Mouse (Mus musculus) brain, embryonic 14.5 days (tissue): ENCODE measurements at regions not wholly inside any gene's neighbourhood (a gene's known extent, or its start where the extent isn't known, plus 50 kb on each side); places are given as distances from the start of the nearest gene placed in this dataset.

ENCODE experiments used
- DNase-seq: peaks from one replicate; pipeline ENCODE4 v3.0.0-alpha.2; 2011; ENCODE audit warnings: low read depth
- CTCF ChIP-seq: fragments of 200-500 bp; IDR thresholded peaks from 2 replicates; pipeline ENCODE4 v1.5.1; 2012; ENCODE audit warnings: inconsistent platforms, mild to moderate bottlenecking, moderate library complexity, borderline replicate concordance; ENCODE audit not compliant: insufficient read depth, insufficient read length; ENCODE audit errors: extremely low read depth
- POLR2A ChIP-seq: fragments of 200-500 bp; IDR thresholded peaks from 2 replicates; pipeline ENCODE4 v1.6.1; 2012; ENCODE audit warnings: mild to moderate bottlenecking, inconsistent platforms, borderline replicate concordance; ENCODE audit not compliant: poor library complexity, insufficient read depth, insufficient read length, severe bottlenecking; ENCODE audit errors: extremely low read depth

DNA sequence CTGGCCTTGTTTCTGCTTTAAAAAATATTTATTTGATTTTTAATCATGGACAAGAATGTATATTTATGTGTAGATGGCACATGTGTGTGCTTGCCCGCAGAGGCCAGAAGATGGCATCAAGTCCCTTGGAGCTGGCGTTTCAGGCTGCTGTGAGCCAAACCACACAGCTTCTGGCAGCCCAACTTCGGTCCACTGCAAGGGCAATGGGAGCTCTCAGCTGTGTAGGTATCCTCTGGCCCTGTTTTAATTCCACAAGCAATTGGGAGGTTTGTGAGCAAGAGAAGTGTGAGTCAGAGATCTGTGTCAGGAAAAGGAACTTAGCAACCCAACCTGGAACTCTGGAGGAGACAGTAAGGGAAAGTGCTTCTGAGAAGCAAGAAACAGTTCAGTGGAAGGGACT is 125.3 kb upstream of the Dnajc19 start:
- DNase-seq, result no peak
- TF ChIP-seq POLR2A, result no peak
- no peak for TF ChIP-seq CTCF

DNA sequence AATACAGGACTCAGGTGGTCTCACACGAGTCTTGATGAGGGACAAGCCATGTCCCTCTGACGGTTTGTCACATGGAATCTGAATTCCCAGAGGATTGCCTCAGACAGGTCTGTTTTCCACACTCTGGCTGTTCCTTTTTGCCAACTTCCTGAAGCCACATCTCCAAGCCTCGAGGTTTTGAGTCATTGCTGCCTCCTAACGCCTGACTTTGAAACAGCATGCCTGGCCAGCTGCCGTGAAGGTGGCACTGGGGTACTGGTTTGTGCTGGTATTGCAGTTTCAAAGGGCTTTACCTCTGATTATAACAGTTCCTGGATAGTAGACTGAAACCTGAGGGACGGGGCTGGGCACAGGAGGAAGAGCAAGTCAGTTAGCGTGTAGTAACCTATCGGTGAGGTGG is 117.1 kb upstream of the Dnajc19 start:
- TF ChIP-seq CTCF (peak; percentile 67), POLR2A (no peak)
- DNase-seq, result peak; percentile 74

DNA sequence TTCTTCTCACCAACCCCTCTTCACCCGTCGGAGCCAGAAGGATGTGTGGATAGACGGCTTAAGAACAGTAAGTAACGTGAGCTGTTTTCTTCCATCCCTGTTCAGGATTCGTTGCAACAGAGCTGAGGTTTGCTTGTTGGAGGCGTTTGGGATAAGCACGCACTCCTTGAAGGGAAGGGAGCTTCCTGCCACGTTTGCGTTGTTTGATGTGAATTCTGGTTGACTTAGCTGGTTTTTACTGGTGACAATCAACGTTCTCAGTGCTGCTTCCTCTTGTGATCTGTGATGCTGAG is 116.0 kb upstream of the Dnajc19 start:
- DNase-seq, result peak; percentile 56
- no peak for TF ChIP-seq CTCF
- no peak for TF ChIP-seq POLR2A

DNA sequence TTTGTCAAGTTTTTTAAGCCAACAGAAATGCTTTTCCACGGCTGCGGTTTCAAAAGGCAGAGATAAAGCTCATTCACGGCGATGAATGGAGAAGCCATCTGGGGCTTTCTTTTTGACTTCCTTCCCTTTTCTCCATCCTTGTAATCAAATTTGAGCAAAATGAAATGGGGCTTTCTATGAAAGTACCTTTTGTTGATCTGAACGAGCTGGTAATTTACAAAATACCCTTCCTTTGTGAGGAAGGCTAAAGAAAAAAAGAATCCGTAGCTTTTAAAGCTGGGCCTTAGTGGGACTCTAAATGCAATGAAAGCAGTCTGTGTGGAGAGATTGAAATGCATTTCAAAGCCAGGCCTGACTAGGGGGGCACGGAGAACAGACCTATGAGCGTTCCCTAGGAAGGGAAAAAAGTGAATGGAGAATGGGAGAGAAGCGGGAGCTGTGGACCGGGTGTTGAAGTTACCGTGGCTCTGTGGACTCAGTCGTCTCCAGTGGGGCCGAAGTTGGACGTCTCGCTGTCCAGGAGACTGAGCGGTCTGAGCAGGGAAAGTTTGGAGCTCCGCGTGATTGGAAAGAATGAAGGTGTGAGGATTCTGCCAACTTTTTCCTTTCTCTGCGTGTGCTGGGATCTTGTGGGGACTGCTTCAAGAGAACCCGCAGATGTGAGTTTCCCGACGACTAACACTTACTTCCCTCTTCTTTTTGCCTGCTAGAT is 115.5 kb upstream of the Dnajc19 start:
- DNase-seq, result peak; percentile 85
- TF ChIP-seq POLR2A (no peak), CTCF (no peak)

DNA sequence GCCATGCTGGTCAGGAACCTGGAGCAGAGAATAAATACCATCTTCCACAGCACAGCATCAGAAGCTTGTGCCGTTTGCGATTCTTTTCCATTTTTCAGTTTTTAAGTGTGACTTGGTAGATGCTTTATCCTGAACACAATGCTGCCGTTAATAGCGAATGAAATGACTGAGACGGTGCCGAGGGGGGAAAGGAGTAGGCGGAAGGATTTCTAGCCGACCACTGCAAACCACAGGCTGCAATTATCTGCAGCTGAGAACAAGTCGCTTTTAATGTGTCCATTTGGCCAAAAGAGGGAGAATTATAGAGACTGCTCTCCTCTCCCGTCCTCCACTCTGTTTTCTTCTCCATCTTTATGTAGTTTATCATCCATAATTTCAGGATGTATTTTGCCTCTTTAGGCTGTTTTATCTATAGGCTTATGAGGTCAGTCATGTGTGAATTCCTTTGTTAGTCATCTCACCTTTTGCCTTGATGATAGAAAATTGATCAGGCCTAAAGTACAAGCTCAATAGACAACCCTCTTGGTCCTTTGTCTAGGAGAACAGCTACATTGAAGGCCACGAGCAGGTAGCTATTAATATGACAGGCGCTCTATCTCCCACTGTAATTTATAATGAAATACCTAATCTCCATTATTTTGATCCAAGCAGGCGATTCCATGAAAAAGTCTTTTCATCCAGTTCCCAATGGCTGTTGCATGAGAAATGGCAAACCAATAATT is 114.8 kb upstream of the Dnajc19 start:
- peak; percentile 81 for DNase-seq
- no peak for TF ChIP-seq POLR2A
- TF ChIP-seq CTCF, result no peak

DNA sequence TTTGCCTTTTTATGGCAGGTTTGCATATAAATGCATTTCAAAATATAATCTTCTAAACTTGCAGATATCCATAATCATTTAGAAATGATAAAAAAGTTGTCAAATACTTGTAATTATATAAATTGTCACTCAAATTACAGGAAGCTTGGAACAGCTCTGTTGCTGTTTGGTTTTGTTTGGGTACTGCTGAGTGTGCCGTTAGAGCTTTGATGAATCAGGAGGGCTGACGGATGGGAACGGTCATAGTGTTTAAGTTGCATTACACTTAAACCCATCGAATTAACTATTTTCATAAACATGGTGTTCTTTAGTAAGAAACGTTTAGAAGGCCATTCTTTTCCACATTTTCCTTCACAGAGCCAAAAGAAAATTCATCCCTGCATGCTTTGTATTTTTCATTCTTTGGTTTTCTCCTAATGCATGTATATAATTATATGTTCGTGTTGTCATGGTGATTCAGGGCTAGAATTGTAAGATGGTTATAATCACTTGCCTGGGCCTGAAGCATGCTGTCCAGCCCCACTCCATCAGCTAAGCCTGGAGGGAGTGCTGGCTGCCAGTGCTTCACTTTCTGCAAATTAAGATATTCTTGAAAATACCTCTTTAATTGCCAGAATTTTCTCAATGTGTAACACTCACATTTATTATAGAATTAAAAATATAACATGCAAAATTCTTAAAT is 92.4 kb upstream of the Dnajc19 start:
- TF ChIP-seq POLR2A, result no peak
- TF ChIP-seq CTCF, result no peak
- peak; percentile 62 for DNase-seq

DNA sequence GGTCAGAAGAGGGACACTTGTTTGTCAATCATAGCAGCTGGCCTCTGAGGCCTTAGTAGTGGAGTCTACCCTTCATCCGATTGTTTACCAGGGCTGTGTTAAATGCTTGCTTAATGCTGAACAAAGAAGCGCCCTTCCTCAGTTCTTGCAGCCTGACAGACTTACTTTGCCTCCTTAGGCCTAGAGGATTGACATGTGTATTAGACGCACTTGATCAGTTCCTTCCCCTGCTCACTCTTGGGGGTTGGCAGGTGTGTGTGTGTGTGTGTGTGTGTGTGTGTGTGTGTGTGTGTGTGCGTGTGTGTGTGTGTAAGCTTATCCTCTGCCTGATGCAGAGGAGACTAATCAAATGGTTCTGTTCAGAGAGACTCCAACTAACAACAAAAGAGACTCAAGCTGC is 91.8 kb upstream of the Dnajc19 start:
- peak; percentile 22 for DNase-seq
- TF ChIP-seq POLR2A, result no peak
- no peak for TF ChIP-seq CTCF

DNA sequence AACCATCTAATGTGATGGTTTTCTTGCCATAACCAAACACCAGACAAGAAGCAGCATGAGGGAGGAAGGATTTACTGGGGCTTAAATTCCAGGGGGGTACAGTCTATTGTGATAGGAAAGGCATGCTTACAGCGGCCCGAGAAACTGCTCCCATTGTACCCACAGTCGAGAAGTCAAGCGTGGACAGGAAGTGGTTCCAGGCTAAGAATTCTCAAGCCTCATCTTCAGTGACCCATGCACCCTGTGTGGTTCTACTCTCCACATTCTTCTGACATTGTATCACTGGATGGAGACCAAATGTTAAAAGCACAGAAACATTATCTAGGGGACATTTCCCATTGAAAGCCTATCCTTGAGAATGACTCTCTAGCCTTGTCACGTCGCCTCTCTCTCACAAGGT is 90.8 kb upstream of the Dnajc19 start:
- TF ChIP-seq CTCF (no peak), POLR2A (no peak)
- DNase-seq, result no peak

DNA sequence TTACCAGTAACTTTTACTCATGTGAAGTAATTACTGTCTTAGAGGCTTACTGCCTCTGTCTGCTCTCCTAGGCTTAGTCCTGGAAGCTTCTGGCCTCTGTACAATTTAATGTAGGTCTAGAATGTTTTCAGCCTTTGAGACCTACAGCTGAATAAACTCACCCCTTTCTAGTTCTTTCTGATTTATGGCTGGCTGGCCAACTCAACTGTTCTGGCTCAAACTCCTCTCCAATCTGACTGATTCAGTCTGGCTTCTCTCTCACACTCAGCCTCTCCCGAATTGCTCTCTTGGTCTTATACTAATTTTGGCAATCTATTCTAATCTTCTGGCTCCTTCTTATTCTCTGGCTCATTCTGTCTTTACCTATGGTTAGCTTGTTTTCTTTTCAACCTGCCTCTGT is 87.0 kb upstream of the Dnajc19 start:
- no peak for TF ChIP-seq POLR2A
- no peak for TF ChIP-seq CTCF
- no peak for DNase-seq

DNA sequence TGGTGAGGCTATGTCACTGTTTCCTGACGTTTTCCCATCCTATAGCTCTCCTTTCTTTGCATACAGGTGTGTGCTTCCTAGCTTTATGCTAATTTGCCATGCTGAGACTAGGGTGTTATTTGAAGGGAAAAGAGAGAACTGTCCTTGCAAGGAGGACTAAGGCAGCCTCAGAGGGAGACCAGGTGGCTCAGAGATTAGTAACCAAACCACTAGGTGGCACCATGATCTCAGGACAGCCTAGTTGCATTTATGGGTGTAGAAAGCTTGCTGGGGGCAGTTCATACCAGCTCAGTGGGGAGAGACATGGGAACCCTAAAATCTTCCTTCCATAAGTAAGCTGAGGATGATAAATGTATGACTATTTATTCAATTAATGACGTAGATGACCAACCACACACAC is 68.9 kb upstream of the Dnajc19 start:
- TF ChIP-seq CTCF (peak; percentile 35; the same call in 1 of the 2 replicates), POLR2A (no peak)
- DNase-seq, result peak; percentile 48

DNA sequence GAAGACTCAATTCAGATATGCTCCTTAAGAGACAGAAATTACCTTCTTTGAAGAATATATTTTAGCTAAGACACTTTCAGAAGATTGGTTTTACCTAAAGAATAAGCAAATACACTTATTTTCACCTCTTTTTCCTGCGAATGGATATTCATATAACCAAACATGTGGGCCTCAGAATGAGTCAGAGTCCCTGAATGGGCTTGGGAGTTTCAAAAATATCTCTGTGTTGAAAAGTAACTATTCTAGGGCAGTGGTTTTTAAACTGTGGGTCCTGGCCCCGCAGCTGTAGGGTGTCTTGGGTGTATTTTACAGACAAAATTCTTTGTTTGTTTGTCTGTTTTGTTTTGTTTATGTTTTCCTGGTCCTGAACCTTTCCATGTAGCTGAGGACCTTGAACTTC is 62.5 kb upstream of the Dnajc19 start:
- TF ChIP-seq POLR2A (no peak), CTCF (no peak)
- no peak for DNase-seq
